Mouse (Mus musculus): ENCODE data around the gene Gramd4. TPM values are rescaled to one million over a fixed set of nuclear protein-coding genes. Genes with fewer than 3 reads are reported as not detected.

Gramd4 gene
- total RNA-seq, 1 experiment = 24.5 TPM

- Histone ChIP-seq H3K9ac (ENCODE audit: insufficient read depth, low read depth, low read length, poor library complexity, severe bottlenecking) (no peak overlapping the region), H3K9me3 (ENCODE audit: control insufficient read depth, insufficient read depth, low read depth, low read length) (no peaks in the 10 kb centered on the region), H3K4me3 (ENCODE audit: insufficient read depth in 1 of 2, low read depth in 1 of 2, low read length in 2 of 2, poor library complexity in 1 of 2, severe bottlenecking in 1 of 2) (no peak overlapping the region), H3K27ac (ENCODE audit: insufficient read depth, low read depth, low read length, poor library complexity, severe bottlenecking) (no peak overlapping the region), H3K4me1 (ENCODE audit: control insufficient read depth in 2 of 2, insufficient read depth in 2 of 2, low read length in 2 of 2, poor library complexity in 1 of 2) (peaks cover 2 to 8% of the 10 kb centered on the region in 2 experiments; a peak in 2 of 4 replicates), H3K36me3 (ENCODE audit: control insufficient read depth, insufficient read depth, low read length, poor library complexity, severe bottlenecking) (no peaks in the 10 kb centered on the region)
- in situ Hi-C loops (cut with MboI; ENCODE audit: low sequenced_read_pairs in 2 of 2, unreplicated experiment in 2 of 2) = no loop called here
- TF ChIP-seq HCFC1 (IDR thresholded peaks at IDR 0.05; ENCODE audit: borderline replicate concordance, insufficient read depth, low read length) = no peak
- TF ChIP-seq CHD2 (IDR thresholded peaks at IDR 0.05; ENCODE audit: low read depth, low read length) = no peak
- no peak for TF ChIP-seq MAFK (IDR thresholded peaks at IDR 0.05; ENCODE audit: insufficient read depth, low read depth, low read length)
- no peak for TF ChIP-seq ZNF384 (IDR thresholded peaks at IDR 0.05; ENCODE audit: low read depth, low read length)
- no peak for TF ChIP-seq ZC3H11A (IDR thresholded peaks at IDR 0.05; ENCODE audit: borderline replicate concordance, low read depth, low read length)
- DNase-seq (ENCODE audit: low read depth, low spot score) = no peak
Measured at GRCm38 (mm10) chr15:86080408-86080807, 22.9 kb downstream of the Gramd4 start.

- TF ChIP-seq CHD2 (IDR thresholded peaks at IDR 0.05; ENCODE audit: low read depth, low read length) = no peak
- TF ChIP-seq HCFC1 (IDR thresholded peaks at IDR 0.05; ENCODE audit: borderline replicate concordance, insufficient read depth, low read length) = no peak
- TF ChIP-seq ZC3H11A (IDR thresholded peaks at IDR 0.05; ENCODE audit: borderline replicate concordance, low read depth, low read length) = no peak
- TF ChIP-seq MAFK (IDR thresholded peaks at IDR 0.05; ENCODE audit: insufficient read depth, low read depth, low read length) = no peak
- TF ChIP-seq ZNF384 (IDR thresholded peaks at IDR 0.05; ENCODE audit: low read depth, low read length) = no peak
- DNase-seq (ENCODE audit: low read depth, low spot score) = no peak
- Histone ChIP-seq H3K4me3 (ENCODE audit: insufficient read depth in 1 of 2, low read depth in 1 of 2, low read length in 2 of 2, poor library complexity in 1 of 2, severe bottlenecking in 1 of 2) (no peak overlapping the region), H3K9ac (ENCODE audit: insufficient read depth, low read depth, low read length, poor library complexity, severe bottlenecking) (no peak overlapping the region), H3K9me3 (ENCODE audit: control insufficient read depth, insufficient read depth, low read depth, low read length) (no peaks in the 10 kb centered on the region), H3K36me3 (ENCODE audit: control insufficient read depth, insufficient read depth, low read length, poor library complexity, severe bottlenecking) (no peaks in the 10 kb centered on the region), H3K27ac (ENCODE audit: insufficient read depth, low read depth, low read length, poor library complexity, severe bottlenecking) (no peak overlapping the region), H3K4me1 (ENCODE audit: control insufficient read depth in 2 of 2, insufficient read depth in 2 of 2, low read length in 2 of 2, poor library complexity in 1 of 2) (peaks cover 2 to 10% of the 10 kb centered on the region in 2 experiments; a peak in 2 of 4 replicates)
- in situ Hi-C loops (cut with MboI; ENCODE audit: low sequenced_read_pairs in 2 of 2, unreplicated experiment in 2 of 2) = no loop called here
Measured at GRCm38 (mm10) chr15:86081654-86082053, 24.2 kb downstream of the Gramd4 start.

- TF ChIP-seq HCFC1 (IDR thresholded peaks at IDR 0.05; ENCODE audit: borderline replicate concordance, insufficient read depth, low read length) (no peak), CHD2 (IDR thresholded peaks at IDR 0.05; ENCODE audit: low read depth, low read length) (no peak), ZNF384 (IDR thresholded peaks at IDR 0.05; ENCODE audit: low read depth, low read length) (no peak), ZC3H11A (IDR thresholded peaks at IDR 0.05; ENCODE audit: borderline replicate concordance, low read depth, low read length) (no peak), MAFK (IDR thresholded peaks at IDR 0.05; ENCODE audit: insufficient read depth, low read depth, low read length) (no peak)
- Histone ChIP-seq H3K36me3 (ENCODE audit: control insufficient read depth, insufficient read depth, low read length, poor library complexity, severe bottlenecking) (no peaks in the 10 kb centered on the region), H3K9me3 (ENCODE audit: control insufficient read depth, insufficient read depth, low read depth, low read length) (no peaks in the 10 kb centered on the region), H3K4me1 (ENCODE audit: control insufficient read depth in 2 of 2, insufficient read depth in 2 of 2, low read length in 2 of 2, poor library complexity in 1 of 2) (peaks cover 2 to 12% of the 10 kb centered on the region in 2 experiments; a peak in 2 of 4 replicates), H3K4me3 (ENCODE audit: insufficient read depth in 1 of 2, low read depth in 1 of 2, low read length in 2 of 2, poor library complexity in 1 of 2, severe bottlenecking in 1 of 2) (no peak overlapping the region), H3K9ac (ENCODE audit: insufficient read depth, low read depth, low read length, poor library complexity, severe bottlenecking) (no peak overlapping the region), H3K27ac (ENCODE audit: insufficient read depth, low read depth, low read length, poor library complexity, severe bottlenecking) (no peak overlapping the region; the same call in 1 of the 2 replicates)
- in situ Hi-C loops (cut with MboI; ENCODE audit: low sequenced_read_pairs in 2 of 2, unreplicated experiment in 2 of 2) = no loop called here
- DNase-seq (ENCODE audit: low read depth, low spot score) = no peak
Measured at GRCm38 (mm10) chr15:86082551-86082961, 25.1 kb downstream of the Gramd4 start.

GRCm38 (mm10) chr15:86083261-86083741 is 25.8 kb downstream of the Gramd4 start:
- no peak for TF ChIP-seq HCFC1 (IDR thresholded peaks at IDR 0.05; ENCODE audit: borderline replicate concordance, insufficient read depth, low read length)
- no peak for TF ChIP-seq MAFK (IDR thresholded peaks at IDR 0.05; ENCODE audit: insufficient read depth, low read depth, low read length)
- no peak for TF ChIP-seq CHD2 (IDR thresholded peaks at IDR 0.05; ENCODE audit: low read depth, low read length)
- no peak for TF ChIP-seq ZNF384 (IDR thresholded peaks at IDR 0.05; ENCODE audit: low read depth, low read length)
- TF ChIP-seq ZC3H11A (IDR thresholded peaks at IDR 0.05; ENCODE audit: borderline replicate concordance, low read depth, low read length) = no peak
- no peak overlapping the region for H3K9ac ChIP-seq (ENCODE audit: insufficient read depth, low read depth, low read length, poor library complexity, severe bottlenecking)
- no peaks in the 10 kb centered on the region for H3K36me3 ChIP-seq (ENCODE audit: control insufficient read depth, insufficient read depth, low read length, poor library complexity, severe bottlenecking)
- in situ Hi-C loops (cut with MboI; ENCODE audit: low sequenced_read_pairs in 2 of 2, unreplicated experiment in 2 of 2) = no loop called here
- no peak overlapping the region for H3K27ac ChIP-seq (ENCODE audit: insufficient read depth, low read depth, low read length, poor library complexity, severe bottlenecking)
- no peak overlapping the region for H3K4me3 ChIP-seq (ENCODE audit: insufficient read depth in 1 of 2, low read depth in 1 of 2, low read length in 2 of 2, poor library complexity in 1 of 2, severe bottlenecking in 1 of 2)
- peaks cover 2 to 12% of the 10 kb centered on the region in 2 experiments; a peak in 2 of 4 replicates for H3K4me1 ChIP-seq (ENCODE audit: control insufficient read depth in 2 of 2, insufficient read depth in 2 of 2, low read length in 2 of 2, poor library complexity in 1 of 2)
- DNase-seq (ENCODE audit: low read depth, low spot score) = no peak
- H3K9me3 ChIP-seq (ENCODE audit: control insufficient read depth, insufficient read depth, low read depth, low read length) = no peaks in the 10 kb centered on the region

Measured in ES-E14 (cell line).